Mouse (Mus musculus) heart, postnatal 36 days (tissue): ENCODE data around the gene Fbxo2. TPM values are rescaled to one million over a fixed set of nuclear protein-coding genes. Genes with fewer than 3 reads are reported as not detected.

Experiments
- DNase-seq, 2 experiments: peaks; one replicate each; pipeline ENCODE4 v3.0.0; 2021 to 2022
- intact Hi-C: fragments of 180-260 bp; cut with DNase I; formaldehyde crosslinking; loops from one replicate; pipeline ENCODE4 v1.15.1; 2025
- total RNA-seq, 2 experiments: library from RNA; stranded (reverse); gene quantifications; 2 replicates each; pipeline ENCODE4 v1.2.3; 2021

Fbxo2 gene
- total RNA-seq, 2 experiments from 2014 or later: 0.19 TPM; not detected in 1

DNA sequence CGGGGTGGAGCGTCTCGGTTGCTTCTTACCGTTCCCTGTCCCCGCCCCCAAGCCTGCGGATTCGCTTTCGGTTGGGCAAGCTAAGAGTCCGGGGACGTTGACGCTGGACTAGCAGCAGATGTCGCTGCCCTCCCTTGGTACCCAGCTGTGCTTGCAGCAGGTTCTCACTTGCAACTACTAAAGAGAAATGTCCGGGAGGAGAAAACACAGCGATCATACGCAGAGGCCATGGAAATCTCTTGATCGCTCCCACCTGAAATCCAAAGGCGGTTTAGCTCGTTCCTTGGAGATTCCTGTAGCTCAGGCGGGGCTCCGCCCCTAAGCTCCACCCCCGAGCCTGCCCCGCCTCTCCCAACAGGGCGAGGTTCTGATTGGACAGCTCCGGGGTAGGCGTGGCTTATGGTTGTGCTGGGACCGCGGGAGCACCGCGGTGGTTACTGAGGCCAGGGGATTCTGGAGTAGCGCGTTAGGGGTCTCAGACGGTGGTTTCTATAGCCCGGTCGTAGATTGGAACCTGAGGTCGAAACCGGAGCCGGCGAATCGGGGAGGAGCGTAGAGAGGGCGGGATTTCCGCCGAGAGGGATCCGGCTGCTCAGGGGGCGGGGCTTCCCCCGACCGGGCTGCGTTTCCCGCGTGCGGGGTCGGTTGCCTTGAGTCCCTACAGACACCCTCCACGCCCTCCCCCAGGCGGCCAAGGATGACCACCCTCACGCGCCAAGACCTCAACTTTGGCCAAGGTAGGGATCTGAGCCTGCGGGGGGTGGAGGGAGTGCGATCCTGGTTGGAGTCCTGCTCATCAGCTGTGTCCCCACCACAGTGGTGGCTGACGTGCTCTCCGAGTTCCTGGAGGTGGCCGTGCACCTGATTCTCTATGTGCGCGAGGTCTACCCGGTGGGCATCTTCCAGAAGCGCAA lies 20.1 kb upstream of the Fbxo2 start:
- intact Hi-C loops: loop anchor here (1.0 to 10.0 kb wide), 4 partner anchors 11 to 1024 kb away; partner anchors contain the start of gene Pgd
- DNase-seq: peak; percentile 92 to 99

DNA sequence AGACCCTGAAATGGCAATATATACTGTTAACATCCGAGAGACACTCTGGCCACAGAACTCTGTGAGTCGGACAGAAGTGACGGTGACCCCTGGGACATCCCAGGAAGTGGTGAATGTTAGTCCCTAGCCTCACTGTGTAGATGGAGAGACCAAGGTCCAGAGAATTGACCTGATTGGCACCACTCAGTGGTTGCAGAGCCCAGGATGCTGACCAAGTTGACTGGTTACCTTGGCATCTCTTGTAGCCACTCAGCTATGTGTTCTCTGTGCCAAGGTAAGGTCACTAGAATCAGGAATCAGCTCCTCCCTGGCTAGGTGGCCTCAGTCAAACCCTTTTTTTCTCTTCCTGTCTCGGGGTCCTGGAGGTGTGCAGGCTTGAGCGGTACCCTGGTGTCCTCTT lies 16.7 kb upstream of the Fbxo2 start:
- DNase-seq: no peak
- intact Hi-C loops: loop anchor here (5.0 to 10.0 kb wide), 2 partner anchors 101 to 1021 kb away; partner anchors contain the start of gene Pgd

DNA sequence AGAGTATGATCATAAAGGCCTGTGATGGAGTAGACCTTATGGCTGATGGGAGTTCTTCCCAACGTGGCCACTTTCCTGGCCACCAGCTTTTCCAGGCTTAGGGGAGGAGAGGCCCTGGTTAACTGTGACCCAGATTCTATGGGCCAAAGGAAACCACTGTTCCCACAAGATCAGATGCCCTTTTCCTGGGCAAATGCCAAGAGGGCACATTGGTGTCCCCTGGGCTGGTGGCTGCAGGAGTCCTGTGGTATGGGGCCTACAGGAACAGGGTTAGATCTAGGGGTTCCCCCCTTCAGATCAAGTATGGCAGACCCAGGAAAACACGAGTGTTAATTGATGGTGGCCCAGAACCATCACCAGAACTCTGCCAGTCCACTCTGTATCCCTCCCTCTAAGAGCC lies 12.7 kb upstream of the Fbxo2 start:
- intact Hi-C loops: loop anchor here (10.0 kb wide), 1 partner anchor 1017 kb away; the partner anchor contains the start of gene Pgd
- no peak for DNase-seq

DNA sequence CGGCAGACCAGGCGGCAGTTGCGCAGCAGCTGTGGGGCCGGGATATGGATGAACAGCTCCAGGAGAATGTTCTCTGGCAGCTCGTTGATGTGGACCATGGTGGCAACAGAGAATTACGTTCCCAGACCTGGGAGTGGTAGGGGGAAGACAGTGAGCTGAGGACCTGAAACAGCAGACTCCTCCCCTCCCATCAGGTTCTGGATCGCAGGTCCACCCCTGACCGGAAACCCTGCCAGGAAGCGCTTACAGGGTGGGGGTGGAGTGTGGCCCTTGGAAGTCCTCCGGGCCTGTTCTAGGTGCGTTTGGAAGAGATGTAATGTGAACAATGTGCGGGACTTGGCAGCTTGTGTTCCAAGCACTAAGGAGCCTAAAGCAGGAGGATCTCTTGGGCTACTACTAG lies 10.9 kb upstream of the Fbxo2 start:
- DNase-seq: no peak
- intact Hi-C loops: loop anchor here (10.0 kb wide), 1 partner anchor 1015 kb away; the partner anchor contains the start of gene Pgd

DNA sequence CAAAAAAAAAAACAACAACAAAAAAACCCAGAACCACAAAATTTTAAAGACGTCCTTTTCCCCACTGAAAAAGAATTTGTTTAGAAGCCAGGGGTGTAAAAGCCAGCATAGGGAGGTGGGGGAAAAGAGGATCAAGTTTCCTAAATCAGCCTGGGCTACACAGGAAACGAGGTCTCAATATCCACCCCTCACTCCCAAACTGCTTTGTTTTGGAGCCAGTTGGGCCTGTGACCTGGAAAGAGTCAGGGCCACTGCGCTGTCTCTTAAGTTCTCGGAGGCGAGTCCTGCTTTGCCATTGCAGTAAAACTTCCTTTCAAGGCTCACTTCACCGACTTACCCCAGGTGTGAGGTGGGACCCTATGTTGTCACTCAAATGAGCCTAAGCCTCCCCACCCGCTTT lies 10.2 kb upstream of the Fbxo2 start:
- intact Hi-C loops: loop anchor here (5.0 kb wide), 1 partner anchor 208 kb away; the partner anchor contains the start of gene 2510039O18Rik
- no peak for DNase-seq

DNA sequence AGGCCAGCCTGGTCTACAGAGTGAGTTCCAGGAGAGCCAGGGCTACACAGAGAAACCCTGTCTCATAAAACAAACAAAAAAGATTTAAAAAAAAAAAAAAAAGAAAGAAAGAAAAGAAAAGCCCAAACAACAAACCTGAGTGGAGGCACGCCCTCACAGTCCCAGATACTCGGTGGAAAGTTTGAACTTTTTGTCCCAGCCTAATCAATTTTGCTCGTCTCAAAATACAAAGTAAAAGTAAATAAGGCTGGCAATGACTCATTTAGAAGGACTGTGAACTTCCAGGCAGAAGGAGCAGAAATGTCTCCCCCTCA lies 9.5 kb upstream of the Fbxo2 start:
- intact Hi-C loops: loop anchor here (1.0 to 5.0 kb wide), 2 partner anchors 11 to 209 kb away; partner anchors contain the start of gene 2510039O18Rik
- no peak for DNase-seq

DNA sequence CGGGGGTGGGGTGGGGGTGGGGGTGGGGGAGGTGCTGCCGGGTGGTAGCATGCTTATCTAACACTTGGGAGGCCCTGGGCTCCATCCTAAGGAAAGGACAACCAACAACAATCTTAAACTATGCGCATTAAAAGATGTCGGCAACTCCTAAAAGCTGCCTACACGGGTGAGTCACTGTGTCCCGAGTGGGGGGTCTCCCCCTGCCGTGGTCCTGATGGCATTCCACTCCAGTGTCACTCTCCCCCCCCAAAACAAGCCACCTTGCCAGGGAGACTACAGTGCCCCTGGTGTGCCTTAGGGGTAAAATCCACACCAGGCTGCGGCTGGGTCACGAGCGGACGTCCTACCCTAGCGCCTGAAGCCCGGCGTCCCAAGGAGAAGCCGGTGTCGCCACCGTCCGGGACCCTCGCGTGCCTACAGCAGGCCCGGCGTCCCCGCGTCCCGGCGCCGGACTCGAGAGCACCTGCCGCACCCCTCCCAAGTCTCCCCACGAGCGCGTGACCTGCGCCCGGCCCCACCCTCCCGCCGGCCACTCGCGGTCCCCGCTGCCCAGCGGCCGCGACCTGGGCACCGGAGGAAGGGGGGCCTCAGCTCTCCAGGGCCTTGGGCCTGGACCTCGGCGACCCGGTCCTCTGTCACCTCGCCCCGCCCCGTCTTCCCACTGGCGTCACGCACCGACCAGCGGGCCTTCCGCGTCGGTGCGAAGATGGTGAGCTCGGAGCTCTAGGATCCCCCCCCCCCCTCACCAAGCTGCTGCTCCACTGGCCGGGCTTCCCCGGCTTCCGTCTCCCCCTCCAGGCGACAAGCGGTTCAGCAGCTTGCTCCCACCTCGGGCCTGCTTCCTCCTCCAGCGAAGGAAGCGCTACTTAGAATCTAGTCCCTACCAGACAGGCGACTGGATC lies 8.9 kb upstream of the Fbxo2 start, which contains the start of gene Fbxo6:
TSS of gene Fbxo6 (minus strand) at position 874 of the 902 bp plus-strand sequence.
- intact Hi-C loops: loop anchor here (1.0 to 5.0 kb wide), 2 partner anchors 11 to 209 kb away; partner anchors contain the start of gene 2510039O18Rik
- DNase-seq: peak; percentile 85 to 89

DNA sequence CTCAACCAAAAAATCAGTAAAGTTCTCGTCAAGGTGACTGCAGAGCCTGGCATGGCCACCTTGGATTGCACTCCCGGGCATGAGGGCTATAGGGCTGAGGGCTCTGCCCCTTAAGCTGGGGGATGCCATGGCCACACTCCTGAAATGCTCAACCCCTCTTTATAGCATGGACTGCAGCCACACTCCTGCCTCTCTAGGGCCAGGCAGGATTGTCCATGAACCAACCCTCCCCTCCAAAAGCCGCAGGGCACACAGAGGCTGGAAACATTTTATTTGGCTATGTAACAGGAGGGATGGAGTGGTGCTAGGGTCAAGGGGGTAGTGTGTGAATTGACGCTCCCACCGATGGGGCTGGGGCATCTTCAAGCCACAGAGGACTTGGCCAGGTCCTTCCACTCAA lies 7.9 kb upstream of the Fbxo2 start:
- DNase-seq: no peak

DNA sequence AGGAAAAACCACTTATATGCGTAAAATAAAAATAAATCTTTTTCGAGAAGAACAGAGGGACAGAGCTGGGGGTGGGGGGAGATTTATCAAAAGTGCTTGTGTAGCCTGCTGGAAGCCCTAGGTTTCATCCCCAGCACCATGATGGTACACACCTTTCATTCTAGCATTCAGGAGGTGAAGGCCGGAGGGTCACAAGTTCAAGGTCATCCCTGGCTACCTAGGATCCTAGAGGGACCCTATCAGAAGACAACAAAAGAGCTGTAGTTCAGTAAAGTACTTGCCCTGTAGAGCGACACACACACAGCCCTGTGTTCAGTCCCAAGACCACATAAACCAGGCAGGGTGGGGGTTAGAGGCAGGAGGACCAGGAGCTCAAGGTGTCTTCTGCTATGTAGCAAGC lies 6.4 kb upstream of the Fbxo2 start:
- no peak for DNase-seq
- intact Hi-C loops: loop anchor here (5.0 kb wide), 1 partner anchor 212 kb away; the partner anchor contains the start of gene 2510039O18Rik

More for the DNA sequence above, 7.9 kb upstream of the Fbxo2 start:
- intact Hi-C loops: loop anchor here (5.0 kb wide), 1 partner anchor 210 kb away; the partner anchor contains the start of gene 2510039O18Rik

DNA sequence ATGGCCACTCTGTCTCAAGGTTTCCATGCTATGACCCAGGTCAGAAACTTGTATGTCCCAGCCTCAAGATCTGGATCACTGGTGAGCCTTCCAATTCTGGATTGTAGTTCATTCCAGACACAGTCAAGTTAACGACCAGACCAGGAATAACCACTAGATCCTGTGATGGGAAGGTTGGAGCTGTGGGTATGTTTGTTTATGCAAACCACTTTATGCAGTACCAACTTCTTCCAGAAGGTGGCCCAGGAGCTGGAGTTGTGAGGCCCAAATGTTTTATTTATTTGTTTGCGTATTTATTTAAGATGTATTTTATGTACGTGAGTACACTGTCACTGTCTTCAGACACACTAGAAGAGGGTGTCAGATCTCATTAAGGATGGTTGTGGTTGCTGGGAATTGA lies 5.4 kb upstream of the Fbxo2 start:
- DNase-seq: no peak

DNA sequence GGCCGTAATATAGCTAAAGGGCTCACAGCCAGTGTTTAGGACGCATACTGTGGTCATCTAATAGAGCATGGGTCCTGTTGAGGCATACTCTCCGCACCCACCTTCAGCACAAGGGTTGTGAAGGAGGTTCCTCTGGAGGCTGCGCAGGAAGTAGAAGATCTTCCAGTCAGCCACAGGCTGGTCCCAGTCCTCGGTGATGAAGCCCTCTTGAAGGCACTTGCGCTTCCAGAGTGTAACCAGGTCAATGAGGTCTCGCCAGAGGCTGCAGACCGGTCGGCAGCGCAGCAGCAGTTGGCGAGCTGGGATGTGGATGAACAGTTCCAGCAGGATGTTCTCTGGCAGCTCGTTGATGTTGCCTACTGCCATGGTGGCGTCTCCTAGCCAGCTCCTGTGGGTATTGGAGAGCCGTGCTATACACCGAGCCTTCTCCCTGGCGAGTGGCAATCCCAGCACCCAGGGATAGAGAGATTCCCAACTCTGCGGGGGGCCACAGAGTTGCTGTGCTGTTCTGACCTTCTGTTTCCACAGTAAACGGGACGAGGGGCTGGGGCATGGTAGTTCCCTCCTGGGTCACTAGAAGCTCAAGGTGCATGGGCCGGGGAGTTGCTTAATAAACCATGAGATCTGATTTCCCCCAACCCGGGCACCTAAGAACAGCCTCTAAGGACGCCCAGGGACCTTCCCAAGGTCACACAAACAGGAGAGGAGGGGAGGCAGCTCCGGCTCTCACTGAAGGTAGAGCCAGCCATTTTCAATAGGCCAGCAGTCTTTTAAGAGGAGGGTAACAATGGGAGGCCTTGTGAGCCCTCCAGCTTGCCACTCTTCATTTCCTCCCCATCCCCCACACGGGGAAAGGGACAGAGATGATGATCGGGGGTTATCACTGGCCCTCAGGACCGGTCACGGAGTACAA lies 1.7 kb upstream of the Fbxo2 start:
- intact Hi-C loops: no loop called here
- no peak for DNase-seq

More for the DNA sequence above, 5.4 kb upstream of the Fbxo2 start:
- intact Hi-C loops: loop anchor here (5.0 kb wide), 1 partner anchor 213 kb away; the partner anchor contains the start of gene 2510039O18Rik

DNA sequence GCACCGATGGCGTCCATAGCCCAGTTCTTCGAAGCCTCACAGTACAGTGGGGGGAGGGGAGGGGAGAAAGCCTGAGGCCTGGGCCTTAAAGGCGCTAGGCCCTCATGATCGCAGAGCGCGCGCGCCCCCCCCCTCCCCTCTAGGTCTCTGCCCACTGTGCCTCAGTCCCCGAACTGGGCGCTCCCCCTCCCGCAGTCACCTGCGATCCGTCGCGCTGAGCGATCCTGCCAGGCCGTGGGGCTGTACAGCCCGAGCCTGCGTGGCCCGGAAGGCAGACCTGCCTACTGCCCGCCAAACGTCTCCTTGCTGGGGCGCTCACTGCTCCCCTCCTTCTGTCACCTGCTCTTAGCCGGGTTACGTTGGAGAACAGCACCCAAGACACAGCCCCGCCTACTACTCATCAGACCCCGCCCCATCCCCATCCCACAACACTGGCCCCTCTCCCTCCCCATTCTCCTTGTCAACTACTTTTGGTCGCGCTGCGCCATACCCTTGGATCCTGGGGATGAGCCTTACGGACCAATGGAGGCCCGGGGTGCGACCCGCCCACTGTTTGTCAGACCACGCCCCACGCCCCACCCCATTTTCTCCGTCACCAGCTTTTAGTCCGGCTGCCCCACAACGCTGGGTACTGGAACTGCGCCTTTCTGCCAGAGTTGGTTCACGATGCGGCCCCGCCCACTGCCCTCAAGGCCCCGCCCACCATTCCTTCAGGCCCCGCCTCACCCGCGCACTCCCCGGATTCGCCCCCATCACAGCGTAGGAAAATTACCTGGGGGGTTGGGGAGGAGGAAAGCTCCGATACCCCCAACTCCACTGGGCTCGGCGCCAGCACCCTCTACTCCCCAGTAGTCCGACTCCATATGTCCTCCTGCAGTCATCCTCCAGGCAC lies 631 bp upstream of the Fbxo2 start:
- intact Hi-C loops: no loop called here
- peak; percentile 85 to 86 for DNase-seq

DNA sequence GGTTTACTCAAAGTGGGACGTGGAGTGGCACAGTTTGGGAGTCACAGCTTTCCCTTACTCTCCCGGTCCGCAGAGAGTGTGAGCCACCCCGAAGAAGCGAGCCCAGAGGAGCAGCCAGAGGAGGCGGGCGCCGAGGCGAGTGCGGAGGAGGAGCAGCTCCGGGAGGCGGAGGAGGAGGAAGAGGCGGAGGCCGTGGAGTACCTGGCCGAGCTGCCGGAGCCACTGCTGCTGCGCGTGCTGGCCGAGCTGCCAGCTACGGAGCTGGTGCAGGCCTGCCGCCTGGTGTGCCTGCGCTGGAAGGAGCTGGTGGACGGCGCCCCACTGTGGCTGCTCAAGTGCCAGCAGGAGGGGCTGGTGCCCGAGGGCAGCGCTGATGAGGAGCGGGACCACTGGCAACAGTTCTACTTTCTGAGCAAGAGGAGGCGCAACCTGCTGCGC lies 3.6 kb downstream of the Fbxo2 start:
- peak; percentile 68 to 70 for DNase-seq
- intact Hi-C loops: loop anchor here (1.0 to 2.0 kb wide), 2 partner anchors 23 to 49 kb away; no protein-coding TSS in a partner anchor

DNA sequence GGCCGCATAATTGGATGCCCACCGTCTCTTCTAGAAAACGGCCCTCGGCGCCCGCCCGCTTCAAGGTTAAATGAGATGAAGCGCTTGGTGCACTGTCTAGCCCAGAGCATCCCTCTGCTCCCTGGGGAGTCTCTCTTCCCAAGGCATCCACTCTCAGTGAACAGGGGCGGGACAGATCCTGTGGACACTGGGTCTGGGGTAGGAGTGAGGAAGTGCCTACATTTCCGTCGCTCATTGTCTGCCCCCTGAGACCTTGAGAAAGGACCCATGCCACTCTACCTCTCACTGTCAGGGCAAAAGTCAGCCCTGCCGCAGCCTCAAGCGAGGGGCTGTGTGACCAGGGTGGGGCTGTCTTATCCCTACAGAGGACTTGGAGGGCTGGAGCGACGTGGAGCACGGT lies 4.0 kb downstream of the Fbxo2 start:
- intact Hi-C loops: loop anchor here (1.0 to 2.0 kb wide), 2 partner anchors 24 to 49 kb away; no protein-coding TSS in a partner anchor
- no peak for DNase-seq

DNA sequence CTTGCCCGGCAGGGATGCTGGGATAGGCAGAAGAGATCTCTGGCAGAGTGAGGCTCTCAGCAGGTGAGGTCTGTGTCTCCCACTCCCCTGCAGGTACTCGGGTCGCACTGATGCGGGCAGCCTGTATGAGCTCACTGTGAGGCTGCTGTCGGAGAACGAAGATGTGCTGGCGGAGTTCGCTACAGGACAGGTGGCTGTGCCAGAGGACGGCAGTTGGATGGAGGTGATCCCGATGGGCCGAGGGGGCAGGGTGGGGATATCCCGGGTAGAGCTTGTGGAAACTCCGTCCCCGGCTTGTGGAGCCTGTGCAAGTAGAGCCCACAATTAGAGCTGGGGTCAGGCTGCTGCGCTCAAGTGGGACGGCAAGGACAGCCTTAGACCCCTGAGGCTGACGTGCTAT lies 5.1 kb downstream of the Fbxo2 start:
- intact Hi-C loops: loop anchor here (2.0 kb wide), 1 partner anchor 25 kb away; no protein-coding TSS in a partner anchor

DNA sequence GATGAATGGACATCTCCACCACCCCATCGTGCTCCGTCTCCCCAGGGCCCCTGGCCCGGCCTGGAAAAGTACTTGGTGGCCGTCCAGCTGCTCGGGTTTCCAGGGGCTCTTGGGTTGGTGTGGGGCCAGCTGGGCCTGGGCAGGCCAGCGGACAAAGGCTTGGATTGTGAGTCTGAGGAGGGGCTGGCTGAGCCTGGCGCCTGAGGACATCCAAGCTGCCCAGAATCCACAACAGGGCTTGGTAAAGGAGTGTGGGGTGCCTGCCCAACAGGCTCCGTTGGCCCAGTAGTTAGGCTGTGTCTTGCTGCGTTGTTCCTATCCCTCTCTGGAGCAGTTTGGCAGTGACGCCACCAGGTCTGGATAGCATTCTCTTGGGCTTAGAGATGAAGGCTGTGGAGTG lies 6.0 kb downstream of the Fbxo2 start:
- intact Hi-C loops: no loop called here
- no peak for DNase-seq

More for the DNA sequence above, 5.1 kb downstream of the Fbxo2 start:
- no peak for DNase-seq

DNA sequence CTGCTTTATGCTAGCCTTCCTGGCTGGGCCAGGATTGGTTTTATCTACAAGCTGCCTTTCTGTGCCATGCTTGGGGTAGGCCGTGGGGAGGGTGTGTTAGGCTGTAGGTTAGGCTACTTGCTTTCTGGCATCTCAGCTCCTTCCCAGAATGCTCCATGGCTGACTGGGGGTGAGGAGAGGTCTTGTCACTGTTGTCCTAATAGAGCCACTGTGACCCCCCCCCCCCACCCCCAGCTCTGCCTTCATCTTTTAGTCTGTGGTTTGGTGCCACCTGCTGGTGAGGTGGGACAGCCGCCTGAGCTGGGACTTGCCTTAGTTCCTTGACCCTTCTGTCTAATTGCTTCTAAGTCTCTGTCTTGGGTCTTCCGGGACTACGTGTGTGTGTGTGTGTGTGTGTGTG lies 6.6 kb downstream of the Fbxo2 start:
- intact Hi-C loops: loop anchor here (1.0 kb wide), 1 partner anchor 53 kb away; no protein-coding TSS in a partner anchor

DNA sequence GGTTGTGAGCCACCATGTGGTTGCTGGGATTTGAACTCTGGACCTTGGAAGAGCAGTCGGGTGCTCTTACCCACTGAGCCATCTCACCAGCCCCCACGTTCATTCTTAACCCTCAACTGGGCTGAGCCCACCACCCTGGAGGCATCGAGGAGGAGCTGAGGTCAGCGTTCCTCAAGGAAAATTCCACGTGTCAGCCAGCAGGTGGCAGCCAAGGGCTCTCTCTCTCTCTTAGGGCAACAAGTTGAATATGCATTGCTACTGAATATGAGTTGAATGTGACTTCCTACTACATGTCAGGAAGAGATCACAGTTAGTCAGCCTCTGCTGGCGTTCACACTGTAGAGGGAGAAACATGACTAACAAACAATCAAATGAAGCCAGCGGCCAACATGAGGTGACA lies 7.9 kb downstream of the Fbxo2 start:
- peak; percentile 64 to 75 for DNase-seq
- intact Hi-C loops: no loop called here

More for the DNA sequence above, 6.6 kb downstream of the Fbxo2 start:
- DNase-seq: peak; percentile 67 to 79
